ENCODE assay signal across 12 mouse cellular contexts in genomic region chr7:43925985-43926384, GRCm38 (mm10). TPM values are rescaled to one million over a fixed set of nuclear protein-coding genes. Genes with fewer than 3 reads are reported as not detected.
A peak's percentile ranks its signal among the peaks of the same experiment; 100 is the strongest.
DNase-seq lines count a peak whose midpoint lies in the region; ATAC-seq and TF ChIP-seq lines count a peak whose summit lies in the region.
"Had no signal": no experiment of that assay in that cellular context is flagged by ENCODE, and none has a peak within 500 bp of the region (broad histone marks: within the 10 kb centered on the region; RNA-seq: fewer than 3 reads in every experiment).

No protein-coding gene starts in this region.

- H3K9me3 ChIP-seq in hindbrain, embryonic 10.5 days = no peaks in the 10 kb centered on the region
- H3K9me3 ChIP-seq in hindbrain, embryonic 14.5 days (ENCODE audit: control insufficient read depth, low read length) = no peaks in the 10 kb centered on the region

- H3K4me2 ChIP-seq in hindbrain, embryonic 14.5 days (replicated peaks) = no peak overlapping the region

- no peak overlapping the region for H3K4me3 ChIP-seq in hindbrain, embryonic 10.5 days
- no peak overlapping the region for H3K4me3 ChIP-seq in hindbrain, embryonic 14.5 days (replicated peaks; ENCODE audit: low read length)
- H3K4me3 ChIP-seq in thymus, adult 2 months (ENCODE audit: control insufficient read depth, insufficient read depth, low read length) = no peak overlapping the region
- H3K4me3 ChIP-seq in cortical plate, adult 2 months (ENCODE audit: insufficient read depth, low read length) = no peak overlapping the region

- TF ChIP-seq POLR2A in thymus, adult 2 months (IDR thresholded peaks at IDR 0.05; ENCODE audit: control insufficient read depth, extremely low read depth, insufficient read depth, low read length, poor library complexity) = no peak
- no peak for TF ChIP-seq POLR2A in cortical plate, adult 2 months (IDR thresholded peaks at IDR 0.05; ENCODE audit: extremely low read depth, insufficient read depth, low read length)

- H3K36me3 ChIP-seq in hindbrain, embryonic 10.5 days = no peaks in the 10 kb centered on the region
- no peaks in the 10 kb centered on the region for H3K36me3 ChIP-seq in hindbrain, embryonic 14.5 days (replicated peaks; ENCODE audit: control insufficient read depth, insufficient read depth)
- H3K36me3 ChIP-seq in thymus, adult 2 months (ENCODE audit: control insufficient read depth, insufficient read depth, low read length) = no peaks in the 10 kb centered on the region

- ATAC-seq in hindbrain, embryonic 14.5 days (ENCODE audit: low FRiP score) = no peak
- no peak for ATAC-seq in erythroid progenitor cell, adult 5-6 weeks (replicated peaks; ENCODE audit: low FRiP score, poor library complexity, severe bottlenecking)
- no peak for ATAC-seq in activated CD4-positive, CD25-positive, alpha-beta regulatory T cell, adult 4 months

- no peak overlapping the region for H3K9ac ChIP-seq in hindbrain, embryonic 14.5 days

- H3K4me1 ChIP-seq in hindbrain, embryonic 10.5 days (replicated peaks) = no peaks in the 10 kb centered on the region
- H3K4me1 ChIP-seq in hindbrain, embryonic 14.5 days (replicated peaks; ENCODE audit: control insufficient read depth, insufficient read depth, low read length) = no peaks in the 10 kb centered on the region
- H3K4me1 ChIP-seq in thymus, adult 2 months (replicated peaks; ENCODE audit: control insufficient read depth, insufficient read depth, low read length) = no peaks in the 10 kb centered on the region
- no peaks in the 10 kb centered on the region for H3K4me1 ChIP-seq in cortical plate, adult 2 months (ENCODE audit: control insufficient read depth, insufficient read depth, low read length)

- no peak overlapping the region for H3K27ac ChIP-seq in hindbrain, embryonic 10.5 days
- no peak overlapping the region for H3K27ac ChIP-seq in hindbrain, embryonic 14.5 days
- H3K27ac ChIP-seq in thymus, adult 2 months (ENCODE audit: control insufficient read depth, insufficient read depth, low read length) = no peak overlapping the region
- no peak overlapping the region for H3K27ac ChIP-seq in cortical plate, adult 2 months (ENCODE audit: insufficient read depth, low read length)

- WGBS in hindbrain, embryonic 10.5 days = 69% methylated on average over 5 of the region's 5 CpGs
- 63% methylated on average over 5 of the region's 5 CpGs for WGBS in hindbrain, embryonic 14.5 days
- 74% methylated on average over 5 of the region's 5 CpGs for WGBS in thymus, adult 2 months

- DNase-seq in hindbrain, embryonic 10.5 days (ENCODE audit: low spot score) = peak; percentile 28
- no peak for DNase-seq in hindbrain, embryonic 14.5 days (ENCODE audit: low spot score)
- DNase-seq in thymus, adult 2 months = peak; percentile 11
- no peak for DNase-seq in thymus, postnatal 25 days
- peak; percentile 36 for DNase-seq in retina, postnatal 1 day
- DNase-seq: layer of hippocampus, postnatal 36 days; lung, postnatal 36 days had no signal

- TF ChIP-seq CTCF in thymus, adult 2 months (IDR thresholded peaks at IDR 0.05; ENCODE audit: borderline replicate concordance, control insufficient read depth, extremely low read depth, insufficient read depth, low read length, poor library complexity) = no peak
- 0 out of 2 replicates have a peak, but pooled peaks have one; percentile 5 for TF ChIP-seq CTCF in cortical plate, adult 2 months (IDR thresholded peaks at IDR 0.05; ENCODE audit: extremely low read depth, insufficient read depth, low read length)

- no peaks in the 10 kb centered on the region for H3K27me3 ChIP-seq in hindbrain, embryonic 10.5 days (ENCODE audit: insufficient read depth, poor library complexity, severe bottlenecking)
- H3K27me3 ChIP-seq in hindbrain, embryonic 14.5 days (ENCODE audit: control insufficient read depth, insufficient read depth, low read length) = no peaks in the 10 kb centered on the region
- no peaks in the 10 kb centered on the region for H3K27me3 ChIP-seq in thymus, adult 2 months (ENCODE audit: control insufficient read depth, insufficient read depth, low read length)

RNA-seq across cellular contexts. Expression of gene Klk15, which starts 7.6 kb away (rescaled TPM):
- polyA plus RNA-seq in hindbrain, embryonic 10.5 days (2016; fragmentation: Nextera tagmentation; extraction: Ambion mirVana) = not detected in 2 replicates
- not detected in 2 replicates for polyA plus RNA-seq in hindbrain, embryonic 14.5 days (2014; fragmentation: Nextera tagmentation; extraction: Ambion mirVana)
- polyA plus RNA-seq in thymus, adult 2 months (2012; rRNA removed) = 0.65 and 0.70 TPM in 2 replicates
- polyA plus RNA-seq in cortical plate, adult 2 months (2012; rRNA removed) = not detected in 2 replicates
- total RNA-seq in erythroid progenitor cell, adult 5-6 weeks (2015; ENCODE audit: low replicate concordance) = not detected in 2 replicates
- total RNA-seq in erythroid progenitor cell, adult 5-6 weeks (2017; ENCODE audit: low replicate concordance) = not detected in 2 replicates
- polyA plus RNA-seq in activated CD4-positive, CD25-positive, alpha-beta regulatory T cell, adult 4 months (2017; shearing (Covaris generic)) = not detected
- total RNA-seq: heart, postnatal 10 days; layer of hippocampus, postnatal 36 days had no signal

RNA-seq across cellular contexts. Expression of gene Klk1b8, which starts 24.5 kb away (rescaled TPM):
- not detected in 2 replicates for polyA plus RNA-seq in hindbrain, embryonic 10.5 days (2016; fragmentation: Nextera tagmentation; extraction: Ambion mirVana)
- polyA plus RNA-seq in hindbrain, embryonic 14.5 days (2014; fragmentation: Nextera tagmentation; extraction: Ambion mirVana) = not detected in 2 replicates
- polyA plus RNA-seq in thymus, adult 2 months (2012; rRNA removed) = 0.84 and 1.1 TPM in 2 replicates
- polyA plus RNA-seq in cortical plate, adult 2 months (2012; rRNA removed) = not detected in 2 replicates
- total RNA-seq in erythroid progenitor cell, adult 5-6 weeks (2015; ENCODE audit: low replicate concordance) = not detected in 2 replicates
- total RNA-seq in erythroid progenitor cell, adult 5-6 weeks (2017; ENCODE audit: low replicate concordance) = not detected in 2 replicates
- polyA plus RNA-seq in activated CD4-positive, CD25-positive, alpha-beta regulatory T cell, adult 4 months (2017; shearing (Covaris generic)) = not detected
- total RNA-seq: heart, postnatal 10 days; layer of hippocampus, postnatal 36 days had no signal

RNA-seq across cellular contexts. Expression of gene Klk1b1, which starts 40.6 kb away (rescaled TPM):
- polyA plus RNA-seq in hindbrain, embryonic 10.5 days (2016; fragmentation: Nextera tagmentation; extraction: Ambion mirVana) = not detected in 2 replicates
- not detected in 2 replicates for polyA plus RNA-seq in hindbrain, embryonic 14.5 days (2014; fragmentation: Nextera tagmentation; extraction: Ambion mirVana)
- polyA plus RNA-seq in thymus, adult 2 months (2012; rRNA removed) = 0.57 TPM in 2 replicates
- polyA plus RNA-seq in cortical plate, adult 2 months (2012; rRNA removed) = not detected in 2 replicates
- not detected in 2 replicates for total RNA-seq in erythroid progenitor cell, adult 5-6 weeks (2015; ENCODE audit: low replicate concordance)
- not detected in 2 replicates for total RNA-seq in erythroid progenitor cell, adult 5-6 weeks (2017; ENCODE audit: low replicate concordance)
- polyA plus RNA-seq in activated CD4-positive, CD25-positive, alpha-beta regulatory T cell, adult 4 months (2017; shearing (Covaris generic)) = not detected
- total RNA-seq: heart, postnatal 10 days; layer of hippocampus, postnatal 36 days had no signal

RNA-seq across cellular contexts. Expression of gene Klk4, which starts 45.0 kb away (rescaled TPM):
- polyA plus RNA-seq in hindbrain, embryonic 10.5 days (2016; fragmentation: Nextera tagmentation; extraction: Ambion mirVana) = 0.41 TPM in 1 of 2 replicates, not detected in the other
- polyA plus RNA-seq in hindbrain, embryonic 14.5 days (2014; fragmentation: Nextera tagmentation; extraction: Ambion mirVana) = 3.0 and 4.5 TPM in 2 replicates
- polyA plus RNA-seq in thymus, adult 2 months (2012; rRNA removed) = 1.9 and 2.0 TPM in 2 replicates
- polyA plus RNA-seq in cortical plate, adult 2 months (2012; rRNA removed) = not detected in 2 replicates
- total RNA-seq in erythroid progenitor cell, adult 5-6 weeks (2015; ENCODE audit: low replicate concordance) = not detected in 2 replicates
- not detected in 2 replicates for total RNA-seq in erythroid progenitor cell, adult 5-6 weeks (2017; ENCODE audit: low replicate concordance)
- not detected for polyA plus RNA-seq in activated CD4-positive, CD25-positive, alpha-beta regulatory T cell, adult 4 months (2017; shearing (Covaris generic))
- total RNA-seq: heart, postnatal 10 days; layer of hippocampus, postnatal 36 days had no signal
- polyA plus RNA-seq: testis, adult 2 months had no signal

RNA-seq across cellular contexts. Expression of gene Klk1b9, which starts 49.9 kb away (rescaled TPM):
- not detected in 2 replicates for polyA plus RNA-seq in hindbrain, embryonic 10.5 days (2016; fragmentation: Nextera tagmentation; extraction: Ambion mirVana)
- polyA plus RNA-seq in hindbrain, embryonic 14.5 days (2014; fragmentation: Nextera tagmentation; extraction: Ambion mirVana) = not detected in 2 replicates
- polyA plus RNA-seq in thymus, adult 2 months (2012; rRNA removed) = 1.8 and 2.3 TPM in 2 replicates
- not detected in 2 replicates for polyA plus RNA-seq in cortical plate, adult 2 months (2012; rRNA removed)
- not detected in 2 replicates for total RNA-seq in erythroid progenitor cell, adult 5-6 weeks (2015; ENCODE audit: low replicate concordance)
- total RNA-seq in erythroid progenitor cell, adult 5-6 weeks (2017; ENCODE audit: low replicate concordance) = not detected in 2 replicates
- not detected for polyA plus RNA-seq in activated CD4-positive, CD25-positive, alpha-beta regulatory T cell, adult 4 months (2017; shearing (Covaris generic))
- total RNA-seq: heart, postnatal 10 days; layer of hippocampus, postnatal 36 days had no signal

Comparison
In these comparisons a context has a peak if more than half of its experiments do, and no peak if none do; other contexts are left out.
1. DNase-seq: peak in hindbrain, embryonic 10.5 days (single experiment), thymus, adult 2 months (single experiment) and retina, postnatal 1 day (single experiment); none in hindbrain, embryonic 14.5 days (single experiment) and thymus, postnatal 25 days (single experiment).